Mouse (Mus musculus) urinary bladder, postnatal 14 days (tissue): ENCODE data around the gene Pank2.

Experiments used
- DNase-seq: peaks from one replicate; pipeline ENCODE4 v3.0.0; 2021; ENCODE audit warnings: low spot score

Gene Pank2

GRCm38 (mm10) chr2:131323675-131324074, 61.4 kb downstream of the Pank2 start:
- DNase-seq: no peak

DNA sequence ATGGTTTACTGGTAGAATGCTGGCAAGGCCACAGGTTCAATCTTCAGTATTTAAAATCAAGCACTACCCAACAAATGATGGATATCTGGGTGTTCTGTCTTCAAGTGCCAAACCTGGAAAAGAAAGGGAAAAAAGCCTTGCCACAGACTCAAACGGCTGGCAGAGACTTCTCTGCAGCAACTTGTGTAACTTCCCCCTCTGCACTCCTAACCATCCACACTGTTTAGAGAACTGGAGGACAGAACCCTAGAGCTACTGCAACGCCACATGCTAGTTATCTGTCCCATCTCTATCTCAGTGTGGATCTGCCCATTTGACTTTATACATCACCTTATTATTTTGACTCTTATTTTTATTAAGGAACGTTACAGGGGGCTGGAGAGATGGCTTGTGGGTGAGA, 63.7 kb downstream of the Pank2 start:
- DNase-seq: no peak

GRCm38 (mm10) chr2:131328981-131329380, 66.7 kb downstream of the Pank2 start:
- DNase-seq: no peak

- no peak for DNase-seq
Observed at GRCm38 (mm10) chr2:131330548-131330947, 68.3 kb downstream of the Pank2 start.

DNA sequence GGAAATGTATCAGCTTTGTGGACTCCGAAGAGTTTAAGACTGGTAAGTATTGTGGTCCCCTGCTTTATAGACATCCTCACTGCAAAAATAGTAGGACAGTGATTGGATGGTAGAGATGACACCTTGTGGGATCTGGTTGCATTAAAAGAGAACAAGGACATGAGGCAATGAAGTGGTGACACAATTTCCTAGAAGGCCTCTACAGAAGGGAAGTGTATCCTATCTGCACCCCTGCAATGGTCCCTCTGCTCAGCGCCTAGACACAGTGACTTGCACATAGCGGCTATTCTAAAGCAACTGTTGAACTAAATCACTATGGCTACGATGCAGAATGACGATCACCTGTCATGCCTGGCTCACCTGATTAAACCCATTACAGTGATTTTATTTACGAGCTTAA, 75.3 kb downstream of the Pank2 start:
- no peak for DNase-seq

- DNase-seq: no peak
Observed at GRCm38 (mm10) chr2:131344449-131344848, 82.2 kb downstream of the Pank2 start.

- no peak for DNase-seq
Observed at GRCm38 (mm10) chr2:131345556-131345955, 83.3 kb downstream of the Pank2 start.
